Mouse (Mus musculus): ENCODE measurements at regions not wholly inside any gene's neighbourhood (a gene's known extent, or its start where the extent isn't known, plus 50 kb on each side); places are given as distances from the start of the nearest gene placed in this dataset.
A peak's percentile ranks its signal among the peaks of the same experiment; 100 is the strongest.

DNA sequence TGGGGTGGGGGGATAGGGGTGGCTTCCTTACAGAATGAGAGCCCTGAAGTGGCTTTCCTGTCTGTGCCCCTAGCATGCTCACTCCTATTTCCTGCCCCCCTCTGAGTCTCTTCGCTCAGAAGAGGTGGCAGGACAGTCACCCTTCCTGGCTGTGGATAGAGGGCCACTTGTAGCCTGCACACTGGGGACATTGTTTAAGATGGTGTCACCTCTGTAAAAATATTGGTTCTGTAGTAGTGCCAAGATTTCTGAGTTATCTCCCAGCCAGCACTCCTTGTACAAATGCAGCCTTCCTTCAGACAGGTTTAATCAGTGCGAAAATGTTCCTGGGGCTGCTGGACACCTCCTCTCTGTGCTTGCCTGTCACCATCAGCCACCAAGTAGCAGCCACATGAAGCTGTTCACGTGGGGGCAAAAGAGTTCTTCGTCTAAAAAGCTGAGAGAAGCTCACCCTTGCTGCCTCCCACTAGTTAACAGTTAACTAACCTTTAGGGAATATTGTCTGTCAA lies 136.1 kb upstream of the Id2 start:
- no peak for DNase-seq (ENCODE audit: low spot score in 2 of 2)

DNA sequence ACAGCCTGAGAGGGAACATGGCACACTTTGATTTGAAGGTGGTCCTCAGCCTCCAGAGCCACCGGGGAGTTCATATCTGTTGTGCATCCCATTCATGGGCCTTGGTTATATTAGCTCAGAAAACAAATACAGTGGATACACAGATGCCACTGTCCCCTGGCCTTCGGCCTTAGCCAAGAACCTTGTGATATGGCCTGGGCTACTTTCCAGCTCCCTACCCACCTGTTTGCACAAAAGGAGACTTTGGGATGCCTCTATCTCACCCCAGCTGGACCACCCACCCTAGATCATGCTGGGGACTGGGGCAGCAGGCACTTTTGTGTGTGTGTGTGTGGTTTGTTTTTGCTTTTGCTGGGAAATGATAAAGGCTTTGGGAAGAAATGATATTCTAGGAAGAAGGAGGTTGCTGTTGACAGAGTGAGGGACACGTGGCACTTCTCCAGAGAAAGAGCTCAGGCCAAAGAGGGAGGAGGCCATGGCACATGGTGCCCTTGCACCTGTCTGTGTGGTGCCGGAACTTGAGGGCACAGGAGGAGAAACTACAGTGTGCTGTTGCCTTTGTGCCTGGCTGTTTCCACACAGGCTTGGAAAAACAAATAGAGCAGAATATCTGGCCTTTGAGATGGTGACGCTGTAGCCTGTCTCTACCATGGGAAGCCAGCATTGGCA lies 135.6 kb upstream of the Id2 start:
- no peak for DNase-seq (ENCODE audit: low spot score in 2 of 2)

DNA sequence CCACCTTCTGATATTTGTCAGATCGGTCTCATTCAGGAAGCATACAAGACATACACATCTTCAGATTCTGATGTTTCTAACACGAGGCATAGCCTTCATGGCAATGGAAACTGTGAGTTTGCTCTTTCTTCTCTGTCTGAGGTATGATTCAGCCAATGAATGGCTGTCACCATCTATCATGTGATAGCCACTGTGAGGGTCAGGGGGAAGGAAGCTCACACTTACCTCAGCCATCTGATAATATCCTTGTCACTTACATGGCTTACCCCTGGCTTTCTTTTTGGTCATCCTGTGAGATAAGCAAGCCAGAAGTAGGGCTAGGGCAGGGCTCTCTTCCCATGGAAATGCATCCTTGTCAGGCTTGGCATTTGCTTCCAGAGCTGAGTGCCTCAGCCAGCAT lies 131.8 kb upstream of the Id2 start:
- DNase-seq (ENCODE audit: low spot score in 2 of 2) = no peak

DNA sequence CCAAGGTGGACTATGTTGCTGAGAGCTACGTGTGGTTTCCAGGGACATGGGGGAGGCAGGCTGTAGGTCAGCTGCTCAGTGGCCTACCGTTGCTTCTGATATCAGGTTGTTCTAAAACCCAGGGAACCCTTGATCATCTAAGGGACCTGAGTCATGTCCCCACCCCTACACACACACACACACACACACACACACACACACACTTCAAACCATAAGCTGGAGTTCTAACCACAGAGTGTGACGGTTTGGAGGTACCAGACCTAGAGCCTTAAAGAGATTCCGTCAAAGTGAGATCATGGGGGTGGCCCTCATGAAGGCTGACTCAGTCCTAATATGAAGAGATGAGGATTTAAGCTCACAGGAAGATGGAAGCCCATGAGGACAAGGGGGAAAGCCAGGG lies 130.8 kb upstream of the Id2 start:
- no peak for DNase-seq (ENCODE audit: low spot score in 2 of 2)

DNA sequence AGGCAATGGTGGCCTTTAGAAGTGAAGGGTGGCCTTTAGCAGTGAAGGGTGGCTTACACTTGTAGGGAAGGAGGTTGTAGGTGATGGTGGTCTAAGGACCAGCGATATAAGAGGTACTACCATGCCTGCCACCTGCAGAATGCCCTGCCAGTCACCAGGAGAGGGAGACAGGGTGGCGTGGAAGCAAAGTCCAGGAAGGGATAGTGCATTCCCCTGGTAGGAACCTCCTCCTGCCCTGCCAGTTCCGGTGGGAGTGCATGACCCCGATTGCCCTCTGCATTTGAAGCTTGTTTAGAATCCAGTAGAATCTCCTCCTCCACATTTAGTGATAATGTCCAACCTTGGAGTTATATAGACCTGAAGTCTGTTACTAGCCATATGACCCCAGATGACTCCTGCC lies 127.7 kb upstream of the Id2 start:
- DNase-seq (ENCODE audit: low spot score in 2 of 2) = no peak

DNA sequence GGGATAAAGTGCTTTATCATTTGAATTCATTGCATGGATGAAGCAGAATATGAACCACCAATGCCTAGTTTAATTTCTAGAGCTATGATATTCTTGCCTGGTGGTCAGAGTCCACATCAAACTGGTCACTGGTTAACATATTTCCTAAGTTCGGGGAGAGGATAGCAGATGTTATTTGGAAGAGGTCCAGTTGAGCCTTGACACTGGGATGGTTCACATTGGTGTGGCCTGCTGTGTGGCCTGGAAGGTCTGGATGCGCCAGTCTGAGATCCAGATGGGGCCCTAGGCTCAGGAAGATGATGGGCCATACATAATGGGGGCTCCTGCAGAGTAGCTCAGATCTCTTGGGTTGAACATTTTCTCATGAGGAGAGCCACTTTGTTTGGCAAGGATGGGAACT lies 127.3 kb upstream of the Id2 start:
- DNase-seq (ENCODE audit: low spot score in 2 of 2) = no peak

DNA sequence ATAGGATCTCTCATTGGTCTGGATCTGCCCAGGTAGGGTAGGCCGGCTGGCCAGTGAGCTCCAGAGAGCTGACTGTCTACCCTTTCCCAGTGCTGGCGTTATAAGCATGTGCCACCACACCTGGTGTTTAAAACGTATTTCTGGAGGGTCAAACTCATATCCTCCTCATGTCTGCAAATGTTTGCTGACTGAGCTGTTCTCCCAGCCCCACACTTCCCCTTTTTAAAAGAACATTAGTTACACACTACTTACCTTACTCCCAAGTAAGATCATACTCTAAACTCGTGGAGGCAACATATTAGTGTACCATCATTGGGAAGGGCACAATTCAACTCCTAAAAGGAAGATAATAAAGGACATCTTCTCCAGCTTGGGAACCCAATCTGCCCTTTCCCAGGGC lies 126.6 kb upstream of the Id2 start:
- DNase-seq (ENCODE audit: low spot score in 2 of 2) = no peak

DNA sequence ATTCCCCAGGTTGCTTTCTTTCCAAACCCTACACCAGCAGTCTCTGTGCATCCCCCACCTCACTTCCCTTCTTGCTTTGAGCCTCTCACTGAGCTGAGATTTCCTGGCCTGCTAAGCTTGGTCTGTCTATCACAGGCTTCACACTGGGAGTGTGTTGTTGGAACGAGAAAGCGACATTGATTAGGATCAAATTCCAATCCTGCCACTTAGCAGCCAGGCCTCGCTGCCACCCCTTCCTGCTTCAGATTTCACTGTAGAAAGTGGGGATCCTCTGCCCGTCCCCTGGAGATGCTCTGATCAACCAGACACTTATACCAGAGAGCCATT lies 123.8 kb upstream of the Id2 start:
- DNase-seq (ENCODE audit: low spot score in 2 of 2) = no peak

DNA sequence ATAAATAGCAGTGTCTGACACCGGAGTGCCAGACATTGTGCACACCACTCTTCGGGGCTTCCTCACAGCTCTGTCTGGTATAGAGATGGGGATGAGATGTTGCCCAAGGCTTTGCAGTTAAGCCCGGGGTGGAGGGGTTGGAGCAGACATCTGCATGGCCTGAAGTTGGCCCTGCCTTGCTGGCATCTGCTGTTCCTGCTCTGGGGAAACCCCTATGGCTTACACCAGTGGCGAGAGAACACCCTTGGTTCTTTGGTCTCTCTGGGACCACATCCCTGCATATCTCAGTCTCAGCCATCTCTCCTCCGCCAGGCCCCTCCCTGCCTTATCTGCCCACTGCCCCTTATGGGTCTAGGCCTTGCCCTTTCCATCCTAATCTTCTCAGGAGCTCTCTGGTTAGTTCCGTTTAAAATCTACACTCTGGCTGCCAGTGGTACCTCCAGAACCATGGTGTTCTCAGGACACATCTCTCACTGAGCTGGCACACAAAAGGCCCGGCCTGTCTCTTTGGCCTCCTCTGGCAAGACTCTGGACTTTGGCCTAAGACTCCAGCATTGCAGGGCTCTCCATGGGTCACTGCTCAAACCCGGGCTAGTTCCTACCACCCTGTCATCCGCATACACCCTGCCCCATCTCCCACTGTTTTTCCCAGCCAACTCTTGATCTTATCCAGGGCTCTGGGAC lies 123.3 kb upstream of the Id2 start:
- no peak for DNase-seq (ENCODE audit: low spot score in 2 of 2)

DNA sequence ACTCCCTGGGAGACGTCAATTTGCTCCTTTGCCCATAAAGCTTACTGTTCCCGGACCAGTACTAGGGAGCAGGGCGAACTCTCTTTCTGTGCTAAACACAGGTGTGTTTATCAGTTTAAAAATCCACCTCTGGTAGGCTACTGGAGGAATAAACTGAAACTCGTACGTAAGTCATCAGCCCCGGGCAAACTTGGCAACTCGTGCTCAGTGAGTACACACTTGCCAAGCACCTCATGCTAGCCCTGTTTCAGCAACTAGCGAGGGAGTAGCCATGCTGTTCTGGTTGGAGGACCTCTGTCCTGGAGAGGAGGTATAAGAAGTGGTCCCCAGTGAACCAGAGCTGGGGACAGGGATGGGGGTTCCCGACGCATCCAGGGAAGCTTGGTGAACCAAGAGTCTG lies 122.6 kb upstream of the Id2 start:
- no peak for DNase-seq (ENCODE audit: low spot score in 2 of 2)

DNA sequence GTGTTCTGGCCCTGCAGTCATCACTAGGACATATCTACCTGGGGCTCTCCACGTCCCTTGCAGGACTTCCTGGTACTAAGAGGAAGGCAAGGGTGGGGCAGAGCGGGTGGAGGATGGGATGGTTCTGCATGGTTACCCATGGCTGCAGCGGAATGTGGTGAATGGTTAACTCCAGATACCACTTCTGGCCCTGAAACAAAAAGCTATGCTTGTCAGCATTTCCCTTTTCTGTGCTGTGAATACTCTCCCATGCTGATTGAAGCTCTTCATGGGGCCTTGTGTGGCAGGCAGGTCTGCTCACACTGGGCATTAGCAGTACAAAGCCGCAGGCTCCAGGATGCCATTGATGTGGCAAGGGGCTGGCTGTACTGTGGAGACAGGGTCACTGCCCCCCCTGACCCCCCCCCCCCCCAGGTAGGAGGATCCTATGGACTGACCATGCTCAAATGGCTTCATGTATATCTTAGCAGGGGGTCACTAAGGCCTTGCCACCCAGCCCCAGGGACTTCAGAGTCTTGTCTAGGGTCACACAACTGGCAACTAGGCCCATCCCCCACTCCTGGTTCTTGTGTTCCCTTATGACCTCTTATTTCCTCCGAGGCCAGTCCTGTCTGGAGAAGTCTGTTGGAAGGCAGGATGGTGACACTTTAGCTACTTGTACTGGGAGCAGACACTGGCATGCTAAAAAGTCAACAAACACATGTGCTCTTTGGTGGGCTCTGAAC lies 120.0 kb upstream of the Id2 start:
- DNase-seq (ENCODE audit: low spot score in 2 of 2) = peak; percentile 86 to 87

DNA sequence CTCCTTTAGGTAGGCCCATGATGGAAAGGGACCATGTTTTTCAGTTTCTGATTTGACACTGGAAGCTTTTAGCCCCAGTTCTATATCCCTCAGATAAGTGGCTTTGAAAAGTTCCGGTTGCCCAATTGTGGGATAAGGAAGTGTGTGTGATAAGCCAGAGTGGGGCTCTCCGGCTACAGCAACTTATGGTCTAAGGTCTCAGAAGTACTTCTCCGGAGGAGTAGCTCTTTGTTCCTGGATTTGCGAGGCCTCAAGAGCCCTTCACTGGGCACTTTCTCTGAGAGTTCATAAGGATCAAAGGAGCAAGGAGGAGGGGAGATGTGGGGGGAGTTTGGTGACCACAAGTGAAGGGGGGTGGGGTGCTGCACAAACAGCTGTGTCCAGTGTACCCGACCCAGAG lies 118.3 kb upstream of the Id2 start:
- no peak for DNase-seq (ENCODE audit: low spot score in 2 of 2)

DNA sequence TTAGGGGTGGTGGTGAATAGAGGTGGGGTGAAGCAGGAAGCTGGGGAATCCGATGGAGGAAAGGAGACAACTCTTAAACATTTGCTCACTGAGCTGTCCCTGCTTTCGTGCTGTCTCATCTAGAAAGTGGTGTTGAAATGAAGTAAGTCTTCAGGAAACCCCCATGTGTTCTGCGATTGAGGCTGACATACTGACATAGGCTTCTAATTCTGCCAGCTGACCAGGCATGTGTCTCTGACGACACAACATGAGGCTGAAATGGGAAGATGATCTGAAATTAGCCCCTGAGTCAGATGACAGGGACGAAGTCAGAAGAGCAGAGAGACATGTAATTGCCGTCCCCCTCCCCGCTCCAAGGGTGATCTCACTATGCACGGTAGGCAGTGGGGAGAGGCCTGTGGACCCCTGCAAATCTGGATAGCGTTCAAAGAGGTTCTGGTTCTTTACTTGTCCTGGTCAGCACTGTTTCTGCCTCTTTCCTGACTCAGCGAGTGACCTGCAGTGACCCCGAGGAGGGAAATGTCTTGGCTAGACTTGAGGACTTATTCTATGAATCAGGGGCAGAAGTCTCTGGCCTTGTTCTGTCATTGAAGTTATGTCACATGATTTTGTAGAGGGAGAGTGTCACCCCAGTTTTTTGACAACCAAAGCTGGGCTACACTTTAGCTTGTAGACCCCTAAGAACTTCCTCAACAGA lies 117.0 kb upstream of the Id2 start:
- no peak for DNase-seq (ENCODE audit: low spot score in 2 of 2)

DNA sequence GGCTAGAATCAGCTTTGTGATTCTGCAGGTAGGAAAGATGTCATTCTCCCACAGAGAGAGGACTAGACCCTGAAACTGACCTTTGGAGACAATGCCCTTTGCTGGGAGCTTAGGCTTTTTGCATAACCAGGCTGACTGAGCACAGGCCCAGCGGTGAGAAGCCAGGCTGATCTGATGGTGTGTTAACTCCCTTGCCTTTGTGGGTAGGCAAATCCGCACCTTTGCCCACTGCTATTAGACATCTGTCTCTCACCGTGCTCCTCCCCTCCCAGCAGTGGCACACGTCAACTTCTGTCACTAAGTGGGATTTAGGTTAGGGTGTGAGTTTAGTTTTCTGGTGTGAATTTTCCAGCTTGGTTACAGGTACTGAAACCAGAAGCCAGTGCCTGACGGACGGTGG lies 114.4 kb upstream of the Id2 start:
- peak; percentile 41 to 52 for DNase-seq (ENCODE audit: low spot score in 2 of 2)

DNA sequence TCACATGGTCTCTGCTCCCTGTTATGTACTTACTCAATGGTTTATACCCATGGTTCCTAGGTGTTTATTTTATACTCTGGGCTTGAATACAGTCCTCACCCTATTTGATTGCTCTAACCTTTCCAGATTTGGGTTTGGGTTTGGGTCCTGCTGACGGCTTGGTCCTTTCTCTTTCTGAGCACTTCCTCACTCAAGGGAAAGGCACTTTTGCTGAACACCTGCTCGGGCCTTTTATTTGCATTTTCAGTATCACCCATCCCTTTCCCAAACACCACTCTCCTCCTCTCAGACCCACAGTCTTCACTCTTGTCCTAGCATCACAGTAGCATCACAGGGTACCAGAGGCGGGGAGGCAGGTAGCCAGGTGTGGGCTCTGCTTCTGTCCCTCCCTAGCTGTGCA lies 113.7 kb upstream of the Id2 start:
- DNase-seq (ENCODE audit: low spot score in 2 of 2) = no peak

DNA sequence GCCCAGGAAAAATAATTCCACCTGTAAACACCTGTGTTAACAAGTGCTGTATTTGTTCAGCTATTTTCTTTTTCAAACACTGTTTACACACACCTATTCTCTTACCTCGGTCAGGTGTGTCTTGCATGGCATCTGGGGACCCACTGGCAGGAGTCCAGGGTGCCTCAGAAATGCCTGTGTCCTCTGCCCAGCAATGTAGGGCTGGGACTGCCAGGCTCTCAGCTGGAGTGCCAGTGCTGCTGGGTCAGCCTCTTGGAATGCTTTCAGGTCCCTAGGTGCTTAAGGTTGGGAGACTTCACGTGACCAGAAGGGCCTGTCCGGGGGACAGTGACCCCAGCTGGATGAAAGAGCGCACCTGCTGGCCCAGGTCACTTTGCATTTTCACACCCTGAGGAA lies 112.4 kb upstream of the Id2 start:
- peak in 1 of 2 experiments; percentile 22 for DNase-seq (ENCODE audit: low spot score in 2 of 2)

DNA sequence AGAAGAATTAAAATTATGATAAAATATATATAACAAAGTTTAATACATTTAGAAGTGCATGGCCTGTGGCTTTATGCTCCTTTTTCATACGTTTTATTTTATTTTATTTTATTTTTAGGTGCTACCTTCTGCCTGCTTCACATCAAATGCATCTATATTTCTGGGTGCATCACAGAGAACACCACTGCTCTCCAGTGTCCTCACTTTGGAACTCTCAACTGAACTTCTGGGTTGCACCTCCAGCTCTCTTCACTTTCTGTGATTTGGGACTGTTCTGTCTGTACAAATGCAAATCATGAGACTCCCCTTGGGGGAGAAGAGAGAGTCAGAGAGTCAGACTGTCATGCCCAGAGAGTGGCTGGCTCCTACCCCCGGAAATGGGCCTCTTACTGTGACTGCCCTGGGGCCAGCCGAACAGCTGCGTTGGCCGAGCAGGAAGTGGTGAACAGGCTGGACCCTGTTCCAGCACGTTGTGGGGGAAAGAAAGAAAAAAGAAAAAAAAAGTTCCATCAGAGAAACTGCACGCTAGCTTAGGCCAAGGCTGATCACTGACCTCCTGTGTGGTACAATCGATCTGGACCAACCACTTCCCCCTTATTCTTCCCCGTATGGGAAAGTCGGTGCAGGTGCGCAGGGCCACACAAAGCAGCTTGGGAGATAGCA lies 111.9 kb upstream of the Id2 start:
- DNase-seq (ENCODE audit: low spot score in 2 of 2) = peak; percentile 85

DNA sequence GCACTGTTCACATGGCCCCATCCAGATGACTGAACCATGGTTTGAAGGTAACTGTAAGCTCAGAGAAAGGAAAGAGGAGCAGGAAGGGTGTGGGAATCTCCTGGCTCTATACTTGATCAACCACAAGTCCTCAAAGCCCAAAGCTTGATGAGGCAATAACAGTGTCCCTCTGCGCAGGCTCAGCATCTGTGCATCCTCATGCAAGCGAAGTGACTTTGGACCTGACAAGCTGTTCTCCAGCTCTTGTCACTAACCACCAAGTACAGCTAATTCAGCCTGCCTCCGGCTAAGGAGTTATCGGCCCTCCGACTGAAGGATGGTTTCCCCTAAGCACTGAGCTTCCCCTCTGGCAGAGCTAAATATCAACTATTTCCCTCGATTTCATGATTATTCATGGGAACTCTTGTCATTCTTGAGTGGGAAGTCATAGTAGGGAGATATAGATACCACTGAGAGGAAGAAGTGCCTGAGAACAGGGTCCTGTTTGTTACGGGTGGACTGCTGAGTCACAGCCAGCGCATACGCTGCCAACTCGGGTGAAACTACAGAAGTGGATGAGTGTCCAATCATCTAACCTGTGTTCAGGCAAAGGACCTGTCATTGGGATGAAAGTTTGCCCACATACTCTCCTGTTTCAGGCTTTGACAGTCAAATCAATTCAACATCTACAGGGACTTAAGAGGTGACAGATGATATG lies 106.6 kb upstream of the Id2 start:
- no peak for DNase-seq (ENCODE audit: low spot score in 2 of 2)

DNA sequence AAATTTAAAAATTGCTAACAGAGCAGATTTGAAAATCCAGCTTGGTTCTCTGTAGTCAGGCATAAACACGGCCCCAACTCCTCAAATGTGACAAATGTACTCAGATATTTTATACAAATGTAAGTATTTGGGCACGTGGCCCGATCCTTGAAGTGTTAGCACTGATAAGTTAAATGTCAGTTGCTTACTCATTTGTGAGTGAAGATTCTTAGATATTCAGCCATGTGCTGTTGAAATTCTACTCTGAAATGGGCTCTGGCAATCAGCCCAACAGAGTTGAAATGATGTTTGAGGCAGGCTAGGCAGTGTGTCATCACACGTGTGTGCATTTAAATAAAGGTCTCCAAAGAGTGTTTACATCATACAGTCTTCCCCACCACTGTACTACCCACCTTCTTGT lies 103.2 kb upstream of the Id2 start:
- no peak for DNase-seq (ENCODE audit: low spot score in 2 of 2)

DNA sequence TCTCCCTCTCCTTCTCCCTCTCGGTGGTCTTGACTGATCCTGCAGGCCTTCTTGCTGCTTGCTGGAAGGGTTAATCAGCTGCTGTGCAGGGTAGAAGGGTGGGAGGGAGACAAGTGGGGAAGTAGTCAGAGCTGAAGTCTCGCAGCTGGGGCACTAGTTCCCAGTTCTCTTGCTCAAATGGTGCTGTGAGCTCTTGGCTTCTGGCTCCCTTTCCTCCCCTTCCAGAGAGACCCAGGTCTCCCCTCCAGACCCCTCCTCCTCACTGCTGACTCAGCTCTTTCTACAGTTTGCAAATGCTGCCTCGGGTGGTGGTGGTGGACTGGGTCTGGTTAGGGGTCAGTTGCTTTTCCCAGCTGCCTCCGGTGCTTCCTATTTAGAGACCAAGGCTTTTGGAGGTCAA lies 100.8 kb upstream of the Id2 start:
- DNase-seq (ENCODE audit: low spot score in 2 of 2) = peak in 1 of 2 experiments; percentile 30

DNA sequence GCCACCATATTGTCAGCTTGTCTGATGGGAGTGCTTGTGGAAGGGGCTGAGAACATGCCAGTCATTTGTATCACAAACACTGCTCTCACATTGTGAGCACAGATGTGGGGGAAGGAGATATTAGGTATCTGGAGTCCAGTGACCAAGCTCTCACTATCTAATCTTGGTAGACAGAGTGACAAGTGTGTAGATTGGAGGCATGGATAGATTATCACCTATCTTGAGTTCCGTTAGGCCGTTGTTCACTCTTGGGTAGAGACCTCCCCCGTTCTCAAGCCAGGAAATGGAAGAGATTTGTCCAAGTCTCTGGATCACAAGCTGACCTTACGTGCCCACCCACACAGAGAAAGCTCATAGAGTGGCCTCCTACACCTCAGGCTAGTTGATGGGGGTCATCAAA lies 99.1 kb upstream of the Id2 start:
- DNase-seq (ENCODE audit: low spot score in 2 of 2) = no peak
